Mouse (Mus musculus): ENCODE results near the gene Saxo2. TPM values are rescaled to one million over a fixed set of nuclear protein-coding genes. Genes with fewer than 3 reads are reported as not detected.

The Saxo2 gene
- polyA plus RNA-seq (2015; fragmentation: Nextera tagmentation; extraction: Ambion mirVana): 2.2 and 3.4 TPM in 2 replicates

DNA sequence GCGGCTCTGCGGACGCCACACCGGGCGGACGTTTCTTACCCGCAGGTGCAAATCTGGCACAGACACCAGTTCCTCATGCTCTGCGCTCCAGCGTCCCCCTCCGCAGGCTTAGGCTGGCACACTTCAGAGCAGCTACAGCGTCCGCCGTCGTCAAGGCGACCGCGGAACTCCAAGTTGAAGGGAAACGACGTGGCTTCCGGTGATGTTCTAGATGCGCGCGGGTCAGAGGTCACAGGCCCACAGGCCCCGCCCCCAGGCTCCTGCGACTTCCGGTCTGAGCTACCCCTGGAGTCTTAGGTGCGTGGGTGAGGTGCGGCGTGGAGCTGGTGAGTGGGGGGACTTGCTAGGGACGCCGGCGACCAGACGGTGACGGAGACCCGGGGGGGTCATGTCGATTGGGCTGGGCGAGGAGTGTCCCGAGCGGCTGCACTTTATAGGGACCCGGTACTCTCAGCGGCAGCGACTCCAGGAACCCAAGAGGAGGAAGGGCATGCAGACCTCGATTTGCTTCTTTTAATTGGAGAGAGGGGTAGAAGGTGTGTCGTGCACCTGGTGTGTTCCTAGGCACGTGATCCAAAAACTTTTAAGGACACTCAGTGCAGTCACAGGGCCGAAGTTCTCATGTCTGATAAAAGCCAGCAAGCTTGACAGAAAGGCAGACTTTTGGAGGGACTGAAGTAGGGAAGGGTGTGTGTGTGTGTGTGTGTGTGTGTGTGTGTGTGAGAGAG is at the start of gene Saxo2, which contains the start of gene Efl1:
Gene Saxo2 (minus strand): TSS at position 176 of the 728 bp plus-strand sequence.
Gene Efl1 (plus strand): TSS at position 262 of the 728 bp plus-strand sequence.
- Histone ChIP-seq H3K4me3 (ENCODE audit: low read depth, low read length) (peak within 1 kb of the TSS; percentile 82), H3K27me3 (replicated peaks; ENCODE audit: control insufficient read depth, insufficient read depth, low read length) (no peaks in the 10 kb centered on the region), H3K4me2 (replicated peaks; ENCODE audit: low read depth) (peak within 1 kb of the TSS; percentile 90), H3K9ac (ENCODE audit: low read depth, low read length) (peak within 1 kb of the TSS; percentile 80), H3K9me3 (ENCODE audit: control insufficient read depth) (no peaks in the 10 kb centered on the region), H3K27ac (ENCODE audit: low read depth, low read length) (peak within 1 kb of the TSS; percentile 88), H3K36me3 (ENCODE audit: control insufficient read depth, insufficient read depth) (peaks cover 3% of the 10 kb centered on the region; the same call in 1 of the 2 replicates), H3K4me1 (replicated peaks; ENCODE audit: control insufficient read depth, insufficient read depth, low read length) (no peaks in the 10 kb centered on the region)
- TF ChIP-seq CTCF (IDR thresholded peaks at IDR 0.05; ENCODE audit: low read depth): peak; percentile 36
- ATAC-seq: peak; percentile 90
- WGBS: under 1% methylated on average over 46 of the region's 46 CpGs

DNA sequence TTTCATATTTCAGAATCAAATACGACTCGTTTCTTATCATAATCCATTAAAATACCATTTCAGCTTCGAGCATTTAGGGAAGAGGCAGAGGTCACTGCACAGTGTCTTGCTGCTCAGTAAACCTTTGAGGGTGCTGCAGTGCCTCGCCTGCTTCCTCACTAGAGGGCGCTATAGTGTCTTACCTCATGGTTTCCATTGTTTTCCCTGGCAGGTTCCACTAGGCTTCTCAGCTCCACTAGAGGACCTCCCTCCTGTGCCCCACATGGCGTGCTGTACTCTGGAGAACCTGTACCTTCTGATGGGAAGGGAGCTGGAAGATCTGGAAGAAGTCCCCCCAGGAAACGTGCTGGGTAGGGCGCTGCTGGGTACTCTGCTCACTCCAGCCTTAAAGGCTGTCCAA is 49.3 kb upstream of the Saxo2 start:
- Histone ChIP-seq H3K4me2 (replicated peaks; ENCODE audit: low read depth) (no peak overlapping the region), H3K9me3 (ENCODE audit: control insufficient read depth) (no peaks in the 10 kb centered on the region), H3K27ac (ENCODE audit: low read depth, low read length) (no peak overlapping the region), H3K36me3 (ENCODE audit: control insufficient read depth, insufficient read depth) (peaks cover 47% of the 10 kb centered on the region), H3K27me3 (replicated peaks; ENCODE audit: control insufficient read depth, insufficient read depth, low read length) (no peaks in the 10 kb centered on the region), H3K9ac (ENCODE audit: low read depth, low read length) (no peak overlapping the region), H3K4me3 (ENCODE audit: low read depth, low read length) (no peak overlapping the region), H3K4me1 (replicated peaks; ENCODE audit: control insufficient read depth, insufficient read depth, low read length) (no peaks in the 10 kb centered on the region)
- peak; percentile 63 for TF ChIP-seq CTCF (IDR thresholded peaks at IDR 0.05; ENCODE audit: low read depth)
- WGBS: 81% methylated on average over 8 of the region's 8 CpGs
- ATAC-seq: no peak

DNA sequence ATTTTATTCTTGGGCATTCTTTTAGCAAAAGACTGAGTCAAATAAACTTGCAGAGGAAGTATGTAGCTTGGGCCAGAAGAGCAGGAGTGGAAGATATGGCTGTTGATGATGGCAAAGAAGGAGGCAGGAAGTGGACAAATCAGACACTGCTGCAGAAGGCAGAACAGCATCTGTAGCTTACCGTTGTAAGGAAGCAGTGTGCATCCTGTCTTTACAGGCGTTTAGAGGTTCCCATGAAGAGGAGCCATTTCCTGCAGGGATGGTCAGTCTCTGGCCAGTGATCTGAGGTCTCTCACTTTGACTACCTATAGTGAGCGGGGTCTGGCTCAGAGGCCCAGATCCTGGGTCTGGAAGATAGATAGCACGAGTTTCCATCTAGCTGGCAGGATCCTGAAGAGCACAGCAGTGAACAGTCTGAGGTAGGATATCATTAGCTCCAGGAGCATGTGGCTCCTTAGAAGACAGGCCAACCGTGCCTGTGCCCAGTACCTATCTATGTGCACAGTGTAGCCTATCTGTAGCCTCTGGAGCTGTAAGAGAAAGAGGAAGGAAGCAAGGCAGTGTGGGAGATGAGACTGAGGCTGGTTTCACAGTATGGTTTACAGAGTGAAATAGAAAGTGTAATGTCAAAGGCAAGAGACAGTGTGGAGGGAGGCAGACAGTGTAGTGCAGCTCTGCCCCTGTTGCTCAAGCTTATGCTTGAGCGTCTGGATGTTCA is 42.9 kb upstream of the Saxo2 start:
- H3K27me3 ChIP-seq (replicated peaks; ENCODE audit: control insufficient read depth, insufficient read depth, low read length): no peaks in the 10 kb centered on the region
- no peak overlapping the region for H3K4me3 ChIP-seq (ENCODE audit: low read depth, low read length)
- TF ChIP-seq CTCF (IDR thresholded peaks at IDR 0.05; ENCODE audit: low read depth): no peak
- peaks cover 45% of the 10 kb centered on the region for H3K36me3 ChIP-seq (ENCODE audit: control insufficient read depth, insufficient read depth)
- no peaks in the 10 kb centered on the region for H3K4me1 ChIP-seq (replicated peaks; ENCODE audit: control insufficient read depth, insufficient read depth, low read length)
- H3K9me3 ChIP-seq (ENCODE audit: control insufficient read depth): no peaks in the 10 kb centered on the region
- ATAC-seq: no peak
- H3K9ac ChIP-seq (ENCODE audit: low read depth, low read length): no peak overlapping the region
- H3K27ac ChIP-seq (ENCODE audit: low read depth, low read length): no peak overlapping the region
- H3K4me2 ChIP-seq (replicated peaks; ENCODE audit: low read depth): no peak overlapping the region
- WGBS: 69% methylated on average over 6 of the region's 6 CpGs

GRCm38 (mm10) chr7:82688736-82689135 is 40.4 kb upstream of the Saxo2 start:
- no peak for TF ChIP-seq CTCF (IDR thresholded peaks at IDR 0.05; ENCODE audit: low read depth)
- no peaks in the 10 kb centered on the region for H3K9me3 ChIP-seq (ENCODE audit: control insufficient read depth)
- H3K27me3 ChIP-seq (replicated peaks; ENCODE audit: control insufficient read depth, insufficient read depth, low read length): no peaks in the 10 kb centered on the region
- peak; percentile 61; the same call in 1 of the 2 replicates for ATAC-seq
- no peak overlapping the region for H3K4me2 ChIP-seq (replicated peaks; ENCODE audit: low read depth)
- H3K4me3 ChIP-seq (ENCODE audit: low read depth, low read length): no peak overlapping the region
- 27% methylated on average over 3 of the region's 3 CpGs for WGBS
- no peaks in the 10 kb centered on the region for H3K4me1 ChIP-seq (replicated peaks; ENCODE audit: control insufficient read depth, insufficient read depth, low read length)
- no peak overlapping the region for H3K27ac ChIP-seq (ENCODE audit: low read depth, low read length)
- H3K9ac ChIP-seq (ENCODE audit: low read depth, low read length): no peak overlapping the region
- peaks cover 50% of the 10 kb centered on the region for H3K36me3 ChIP-seq (ENCODE audit: control insufficient read depth, insufficient read depth)

GRCm38 (mm10) chr7:82679901-82680300 is 31.6 kb upstream of the Saxo2 start:
- no peak for TF ChIP-seq CTCF (IDR thresholded peaks at IDR 0.05; ENCODE audit: low read depth)
- no peak overlapping the region for H3K4me2 ChIP-seq (replicated peaks; ENCODE audit: low read depth)
- H3K9ac ChIP-seq (ENCODE audit: low read depth, low read length): no peak overlapping the region
- WGBS: 97% methylated on average over 5 of the region's 5 CpGs
- no peak for ATAC-seq
- H3K4me1 ChIP-seq (replicated peaks; ENCODE audit: control insufficient read depth, insufficient read depth, low read length): no peaks in the 10 kb centered on the region
- no peak overlapping the region for H3K4me3 ChIP-seq (ENCODE audit: low read depth, low read length)
- H3K27ac ChIP-seq (ENCODE audit: low read depth, low read length): no peak overlapping the region
- H3K9me3 ChIP-seq (ENCODE audit: control insufficient read depth): no peaks in the 10 kb centered on the region
- H3K36me3 ChIP-seq (ENCODE audit: control insufficient read depth, insufficient read depth): peaks cover 39% of the 10 kb centered on the region
- no peaks in the 10 kb centered on the region for H3K27me3 ChIP-seq (replicated peaks; ENCODE audit: control insufficient read depth, insufficient read depth, low read length)

DNA sequence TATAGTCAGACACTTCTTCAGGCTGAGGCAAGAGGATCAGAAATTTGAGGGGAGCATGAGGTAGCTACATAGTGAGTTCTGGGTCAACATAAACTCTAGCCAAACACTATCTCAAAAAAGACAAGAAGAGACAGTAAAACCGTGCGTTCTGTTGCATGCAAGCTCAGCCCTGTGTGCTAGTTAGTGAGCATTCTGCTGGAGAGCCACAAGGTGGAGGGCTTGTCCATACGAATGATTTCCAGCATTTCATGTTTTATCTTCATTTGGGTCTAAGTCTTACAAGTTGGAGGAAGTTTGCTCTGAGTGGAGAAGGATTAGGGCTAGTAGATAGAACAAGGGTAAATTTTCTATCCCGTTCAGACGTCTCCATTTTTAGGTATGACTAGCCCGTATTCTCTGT is 28.5 kb upstream of the Saxo2 start:
- H3K4me2 ChIP-seq (replicated peaks; ENCODE audit: low read depth): no peak overlapping the region
- ATAC-seq: no peak
- WGBS: 79% methylated on average over 6 of the region's 6 CpGs
- no peak overlapping the region for H3K27ac ChIP-seq (ENCODE audit: low read depth, low read length)
- no peaks in the 10 kb centered on the region for H3K9me3 ChIP-seq (ENCODE audit: control insufficient read depth)
- no peak overlapping the region for H3K9ac ChIP-seq (ENCODE audit: low read depth, low read length)
- H3K4me3 ChIP-seq (ENCODE audit: low read depth, low read length): no peak overlapping the region
- no peaks in the 10 kb centered on the region for H3K4me1 ChIP-seq (replicated peaks; ENCODE audit: control insufficient read depth, insufficient read depth, low read length)
- H3K36me3 ChIP-seq (ENCODE audit: control insufficient read depth, insufficient read depth): peaks cover 52% of the 10 kb centered on the region
- TF ChIP-seq CTCF (IDR thresholded peaks at IDR 0.05; ENCODE audit: low read depth): peak; percentile 65
- H3K27me3 ChIP-seq (replicated peaks; ENCODE audit: control insufficient read depth, insufficient read depth, low read length): no peaks in the 10 kb centered on the region
